24 mouse cellular contexts compared by ENCODE assay signal in the genomic region with DNA sequence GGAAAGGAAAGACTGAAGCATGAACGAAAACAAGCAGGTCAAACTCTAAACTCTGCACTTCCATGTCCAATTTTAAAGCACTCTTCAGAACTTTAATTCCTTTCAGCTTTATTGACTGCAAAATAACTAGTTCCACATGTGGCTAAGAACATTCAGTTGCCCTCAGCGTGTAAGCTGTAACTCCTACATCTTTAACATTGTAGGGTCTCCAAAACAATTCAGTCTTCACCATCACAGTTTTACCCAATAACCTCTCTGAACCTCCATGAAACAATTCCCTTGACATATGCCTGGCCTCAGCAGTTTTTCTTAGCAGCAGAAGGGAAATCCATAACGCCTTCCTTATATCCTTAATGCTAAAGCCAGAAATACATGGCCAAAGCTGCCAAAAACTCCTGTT.
A peak's percentile ranks its signal among the peaks of the same experiment; 100 is the strongest.
DNase-seq lines count a peak whose midpoint lies in the region; ATAC-seq and TF ChIP-seq lines count a peak whose summit lies in the region.
"Had no signal": no experiment of that assay in that cellular context is flagged by ENCODE, and none has a peak within 500 bp of the region (broad histone marks: within the 10 kb centered on the region; RNA-seq: fewer than 3 reads in every experiment).

No protein-coding gene starts in this region.

- TF ChIP-seq POLR2A in limb, embryonic 14.5 days (IDR thresholded peaks at IDR 0.05; ENCODE audit: borderline replicate concordance, extremely low read depth, insufficient read depth, insufficient read length), result no peak

- DNase-seq in embryonic facial prominence, embryonic 11.5 days (ENCODE audit: low spot score), result peak; percentile 54
- DNase-seq in embryonic facial prominence, embryonic 10.5 days (ENCODE audit: low spot score), result no peak
- DNase-seq in embryonic facial prominence, embryonic 14.5 days (ENCODE audit: low spot score), result peak; percentile 29
- DNase-seq in forelimb bud, embryonic 11.5 days (ENCODE audit: low read depth, low spot score), result peak; percentile 59
- DNase-seq in limb, embryonic 14.5 days (ENCODE audit: low spot score), result peak; percentile 65
- no peak for DNase-seq in layer of hippocampus, adult 8-10 months (ENCODE audit: low spot score in 2 of 2)
- DNase-seq in gastrocnemius, adult 8-10 months (ENCODE audit: low spot score in 2 of 2), result no peak
- DNase-seq in urinary bladder, postnatal 4 days (ENCODE audit: low spot score in 2 of 2), result no peak
- DNase-seq: adrenal gland, adult 8-10 months; cerebellum, adult 18-20 months; cerebellum, adult 9-11 months; cerebellum, postnatal 36 days; forebrain, postnatal 0 days; gastrocnemius, adult 2 months; gastrocnemius, postnatal 36 days; heart, adult 11 months; heart, postnatal 10 days; heart, postnatal 4 days; kidney, adult 18-20 months had no signal

- H3K4me3 ChIP-seq in embryonic facial prominence, embryonic 11.5 days (ENCODE audit: low read depth, low read length), result no peak overlapping the region
- no peak overlapping the region for H3K4me3 ChIP-seq in embryonic facial prominence, embryonic 10.5 days
- H3K4me3 ChIP-seq in embryonic facial prominence, embryonic 14.5 days (ENCODE audit: low read depth, low read length), result no peak overlapping the region
- no peak overlapping the region for H3K4me3 ChIP-seq in limb, embryonic 14.5 days (replicated peaks; ENCODE audit: low read length)
- H3K4me3 ChIP-seq: forebrain, embryonic 13.5 days; gastrocnemius, adult 2 months; heart, embryonic 10.5 days; hindbrain, embryonic 13.5 days; intestine, embryonic 15.5 days had no signal

- no peak overlapping the region for H3K4me2 ChIP-seq in embryonic facial prominence, embryonic 11.5 days (ENCODE audit: low read depth, low read length)
- no peak overlapping the region for H3K4me2 ChIP-seq in embryonic facial prominence, embryonic 14.5 days (ENCODE audit: low read depth, low read length)
- no peak overlapping the region for H3K4me2 ChIP-seq in limb, embryonic 14.5 days (replicated peaks; ENCODE audit: low read depth, low read length, severe bottlenecking)
- H3K4me2 ChIP-seq: forebrain, embryonic 13.5 days; hindbrain, embryonic 13.5 days; intestine, embryonic 15.5 days had no signal

- ATAC-seq in embryonic facial prominence, embryonic 11.5 days (replicated peaks; ENCODE audit: insufficient number of reproducible peaks, low FRiP score, low TSS enrichment, low read depth), result no peak
- no peak for ATAC-seq in embryonic facial prominence, embryonic 14.5 days (ENCODE audit: low read depth)
- peak; percentile 87 for ATAC-seq in limb, embryonic 14.5 days (ENCODE audit: low FRiP score, low read depth)
- ATAC-seq: forebrain, embryonic 13.5 days; forebrain, postnatal 0 days; hindbrain, postnatal 0 days; intestine, embryonic 15.5 days had no signal

- no peaks in the 10 kb centered on the region for H3K4me1 ChIP-seq in embryonic facial prominence, embryonic 11.5 days (ENCODE audit: control insufficient read depth, insufficient read depth, low read length)
- 0 out of 2 replicates have a peak, but pooled peaks cover 5% of the 10 kb centered on the region for H3K4me1 ChIP-seq in embryonic facial prominence, embryonic 10.5 days
- H3K4me1 ChIP-seq in embryonic facial prominence, embryonic 14.5 days (ENCODE audit: control insufficient read depth, insufficient read depth, low read length), result no peaks in the 10 kb centered on the region
- H3K4me1 ChIP-seq in limb, embryonic 14.5 days (ENCODE audit: control insufficient read depth, insufficient read depth, low read length), result 0 out of 2 replicates have a peak, but pooled peaks cover 8% of the 10 kb centered on the region
- H3K4me1 ChIP-seq: forebrain, embryonic 13.5 days; heart, embryonic 10.5 days; hindbrain, embryonic 13.5 days; intestine, embryonic 15.5 days had no signal

- no peak overlapping the region for H3K9ac ChIP-seq in embryonic facial prominence, embryonic 11.5 days (replicated peaks; ENCODE audit: low read length)
- H3K9ac ChIP-seq in embryonic facial prominence, embryonic 14.5 days (ENCODE audit: low read depth, low read length), result no peak overlapping the region
- H3K9ac ChIP-seq in limb, embryonic 14.5 days (ENCODE audit: low read depth, low read length, severe bottlenecking), result no peak overlapping the region
- H3K9ac ChIP-seq: forebrain, embryonic 13.5 days; forebrain, postnatal 0 days; hindbrain, embryonic 13.5 days; intestine, embryonic 15.5 days had no signal

- 31% methylated on average over 3 of the region's 3 CpGs for WGBS in embryonic facial prominence, embryonic 11.5 days
- WGBS in embryonic facial prominence, embryonic 10.5 days, result 53% methylated on average over 3 of the region's 3 CpGs
- 37% methylated on average over 3 of the region's 3 CpGs for WGBS in embryonic facial prominence, embryonic 14.5 days
- WGBS in limb, embryonic 14.5 days, result 19% methylated on average over 3 of the region's 3 CpGs

- H3K27ac ChIP-seq in embryonic facial prominence, embryonic 11.5 days (replicated peaks; ENCODE audit: low read depth, low read length), result no peak overlapping the region
- no peak overlapping the region for H3K27ac ChIP-seq in embryonic facial prominence, embryonic 10.5 days (replicated peaks)
- H3K27ac ChIP-seq in embryonic facial prominence, embryonic 14.5 days (replicated peaks; ENCODE audit: low read depth, low read length), result no peak overlapping the region
- H3K27ac ChIP-seq in limb, embryonic 14.5 days (replicated peaks; ENCODE audit: low read depth, low read length), result no peak overlapping the region
- H3K27ac ChIP-seq: forebrain, embryonic 13.5 days; gastrocnemius, adult 2 months; heart, embryonic 10.5 days; hindbrain, embryonic 13.5 days; hindbrain, postnatal 0 days; intestine, embryonic 15.5 days had no signal

- H3K9me3 ChIP-seq in embryonic facial prominence, embryonic 11.5 days (replicated peaks; ENCODE audit: control insufficient read depth, low read length), result no peaks in the 10 kb centered on the region
- H3K9me3 ChIP-seq in embryonic facial prominence, embryonic 10.5 days, result no peaks in the 10 kb centered on the region
- H3K9me3 ChIP-seq in embryonic facial prominence, embryonic 14.5 days (ENCODE audit: control insufficient read depth, low read length), result no peaks in the 10 kb centered on the region
- H3K9me3 ChIP-seq in limb, embryonic 14.5 days (ENCODE audit: control insufficient read depth, low read length), result no peaks in the 10 kb centered on the region
- H3K9me3 ChIP-seq: forebrain, embryonic 13.5 days; heart, embryonic 10.5 days; hindbrain, embryonic 13.5 days; intestine, embryonic 15.5 days had no signal

- no peaks in the 10 kb centered on the region for H3K27me3 ChIP-seq in embryonic facial prominence, embryonic 11.5 days (ENCODE audit: control insufficient read depth, insufficient read depth, low read length)
- H3K27me3 ChIP-seq in embryonic facial prominence, embryonic 10.5 days (replicated peaks; ENCODE audit: low read depth, poor library complexity, severe bottlenecking), result no peaks in the 10 kb centered on the region
- H3K27me3 ChIP-seq in embryonic facial prominence, embryonic 14.5 days (replicated peaks; ENCODE audit: control insufficient read depth, insufficient read depth, low read length), result no peaks in the 10 kb centered on the region
- no peaks in the 10 kb centered on the region for H3K27me3 ChIP-seq in limb, embryonic 14.5 days (ENCODE audit: control insufficient read depth, insufficient read depth, low read length)
- H3K27me3 ChIP-seq: forebrain, embryonic 13.5 days; hindbrain, embryonic 13.5 days; intestine, embryonic 15.5 days had no signal

- H3K36me3 ChIP-seq in embryonic facial prominence, embryonic 11.5 days (replicated peaks; ENCODE audit: control insufficient read depth, insufficient read depth, low read depth, low read length), result no peaks in the 10 kb centered on the region
- no peaks in the 10 kb centered on the region for H3K36me3 ChIP-seq in embryonic facial prominence, embryonic 10.5 days (replicated peaks)
- H3K36me3 ChIP-seq in embryonic facial prominence, embryonic 14.5 days (ENCODE audit: control insufficient read depth, insufficient read depth, low read length), result no peaks in the 10 kb centered on the region
- no peaks in the 10 kb centered on the region for H3K36me3 ChIP-seq in limb, embryonic 14.5 days (ENCODE audit: control insufficient read depth, insufficient read depth, low read length)
- H3K36me3 ChIP-seq: heart, embryonic 10.5 days; hindbrain, embryonic 13.5 days; intestine, embryonic 15.5 days had no signal

Comparison
In these comparisons a context has a peak if more than half of its experiments do, and no peak if none do; other contexts are left out.
1. DNase-seq: peak in embryonic facial prominence, embryonic 11.5 days (single experiment), embryonic facial prominence, embryonic 14.5 days (single experiment), forelimb bud, embryonic 11.5 days (single experiment) and limb, embryonic 14.5 days (single experiment); none in embryonic facial prominence, embryonic 10.5 days (single experiment), layer of hippocampus, adult 8-10 months (0 of 2), gastrocnemius, adult 8-10 months (0 of 2) and urinary bladder, postnatal 4 days (0 of 2).